Mouse (Mus musculus) C2C12 (cell line): ENCODE measurements around the gene Muc1.

Source experiments
- CEBPB ChIP-seq: IDR thresholded peaks from one replicate; pipeline ENCODE4 v1.6.1; 2011; ENCODE audit warnings: low read depth, mild to moderate bottlenecking, control low read depth, moderate library complexity
- CTCF ChIP-seq: IDR thresholded peaks from one replicate; pipeline ENCODE4 v1.5.1; 2011; ENCODE audit not compliant: control insufficient read depth, insufficient read depth, insufficient read length
- MAX ChIP-seq: IDR thresholded peaks from one replicate; pipeline ENCODE4 v1.6.1; 2011; ENCODE audit warnings: mild to moderate bottlenecking, control low read depth
- MYOG ChIP-seq: IDR thresholded peaks from one replicate; pipeline ENCODE4 v1.6.1; 2011; ENCODE audit not compliant: control insufficient read depth, insufficient read length; ENCODE audit errors: extremely low read depth
- USF1 ChIP-seq: IDR thresholded peaks from one replicate; pipeline ENCODE4 v1.6.1; 2011; ENCODE audit warnings: low read depth, mild to moderate bottlenecking, control low read depth, moderate library complexity

DNA sequence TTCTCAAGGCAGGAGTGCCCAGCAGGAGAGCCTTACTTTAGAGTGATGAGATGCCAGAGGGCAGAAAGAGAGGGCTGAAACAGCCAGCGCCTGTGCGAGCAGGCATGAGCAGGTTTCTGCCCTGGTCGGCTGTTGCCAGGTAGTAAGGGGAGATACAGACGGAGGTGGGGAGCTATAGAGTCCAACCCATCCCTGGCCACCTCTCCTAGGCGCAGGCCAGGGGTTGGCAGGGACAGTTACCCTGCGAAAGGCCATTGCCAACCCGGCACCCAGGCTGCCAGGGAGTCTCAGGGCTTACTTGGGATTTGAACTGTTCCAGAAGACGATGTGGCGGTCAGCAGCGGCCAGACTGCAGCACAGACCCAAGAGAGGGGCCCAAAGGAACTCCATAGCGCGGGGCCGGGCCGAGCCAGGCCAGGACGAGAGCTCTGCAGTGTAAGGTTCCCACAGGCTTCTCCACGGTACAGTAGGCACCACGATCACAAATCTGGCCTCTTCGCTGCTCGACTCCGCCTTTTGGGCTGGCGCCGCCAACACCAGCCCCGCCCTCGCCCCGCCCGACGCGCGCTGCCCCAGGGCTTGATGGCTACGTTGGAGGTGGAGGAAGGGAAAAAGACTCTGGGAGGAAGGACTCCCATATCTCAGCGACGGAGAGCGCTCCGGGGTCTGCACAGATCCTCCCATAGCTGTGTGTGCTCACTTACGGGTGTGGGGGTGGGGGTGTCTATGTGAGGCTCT lies 50.5 kb downstream of the Muc1 start:
- TF ChIP-seq CTCF (no peak), USF1 (no peak), MAX (no peak), MYOG (no peak), CEBPB (no peak)
